Comparison of ENCODE assay signal across 19 mouse cellular contexts in genomic region chr12:106107272-106107671, GRCm38 (mm10).
DNase-seq lines count a peak whose midpoint lies in the region; ATAC-seq and TF ChIP-seq lines count a peak whose summit lies in the region.
"Had no signal": no experiment of that assay in that cellular context is flagged by ENCODE, and none has a peak within 500 bp of the region (broad histone marks: within the 10 kb centered on the region; RNA-seq: fewer than 3 reads in every experiment).

No protein-coding gene starts in this region.

- no peak overlapping the region for H3K4me3 ChIP-seq in hindbrain, embryonic 12.5 days
- H3K4me3 ChIP-seq in hindbrain, embryonic 11.5 days (ENCODE audit: low read depth, low read length), result no peak overlapping the region
- peak overlapping the region; percentile 17 for H3K4me3 ChIP-seq in megakaryocyte, embryonic 14.5 days (replicated peaks)
- H3K4me3 ChIP-seq in forebrain, embryonic 16.5 days (replicated peaks; ENCODE audit: low read length), result no peak overlapping the region
- H3K4me3 ChIP-seq: embryonic facial prominence, embryonic 13.5 days; heart, embryonic 10.5 days; intestine, embryonic 15.5 days had no signal

- ATAC-seq in hindbrain, embryonic 12.5 days (ENCODE audit: low FRiP score), result 0 out of 2 replicates have a peak, but pooled peaks have one; percentile 43
- ATAC-seq in hindbrain, embryonic 11.5 days (ENCODE audit: low FRiP score), result no peak
- no peak for ATAC-seq in megakaryocyte, adult 5-6 weeks (ENCODE audit: poor library complexity, severe bottlenecking)
- ATAC-seq in forebrain, embryonic 16.5 days, result peak; percentile 81
- ATAC-seq: intestine, embryonic 15.5 days had no signal

- no peak overlapping the region for H3K9ac ChIP-seq in hindbrain, embryonic 12.5 days
- no peak overlapping the region for H3K9ac ChIP-seq in hindbrain, embryonic 11.5 days (ENCODE audit: low read depth, low read length)
- H3K9ac ChIP-seq in forebrain, embryonic 16.5 days (replicated peaks; ENCODE audit: low read depth, low read length), result no peak overlapping the region
- H3K9ac ChIP-seq: embryonic facial prominence, embryonic 13.5 days; intestine, embryonic 15.5 days had no signal

- H3K27ac ChIP-seq in hindbrain, embryonic 12.5 days, result no peak overlapping the region
- no peak overlapping the region for H3K27ac ChIP-seq in hindbrain, embryonic 11.5 days (ENCODE audit: low read depth, low read length)
- H3K27ac ChIP-seq in forebrain, embryonic 16.5 days (ENCODE audit: low read length), result peak overlapping the region; percentile 80
- H3K27ac ChIP-seq: embryonic facial prominence, embryonic 13.5 days; heart, embryonic 10.5 days; intestine, embryonic 15.5 days had no signal

- no peaks in the 10 kb centered on the region for H3K27me3 ChIP-seq in hindbrain, embryonic 12.5 days
- H3K27me3 ChIP-seq in hindbrain, embryonic 11.5 days (ENCODE audit: control insufficient read depth, insufficient read depth, low read length), result no peaks in the 10 kb centered on the region
- H3K27me3 ChIP-seq in megakaryocyte, embryonic 14.5 days (replicated peaks), result no peaks in the 10 kb centered on the region
- H3K27me3 ChIP-seq in forebrain, embryonic 16.5 days (replicated peaks; ENCODE audit: control insufficient read depth, insufficient read depth, low read length), result no peaks in the 10 kb centered on the region
- H3K27me3 ChIP-seq: embryonic facial prominence, embryonic 13.5 days; intestine, embryonic 15.5 days had no signal

- peaks cover 3% of the 10 kb centered on the region; the same call in 1 of the 2 replicates for H3K4me1 ChIP-seq in hindbrain, embryonic 12.5 days
- H3K4me1 ChIP-seq in hindbrain, embryonic 11.5 days (replicated peaks; ENCODE audit: control insufficient read depth, insufficient read depth, low read length), result no peaks in the 10 kb centered on the region
- no peaks in the 10 kb centered on the region for H3K4me1 ChIP-seq in megakaryocyte, embryonic 14.5 days
- H3K4me1 ChIP-seq in forebrain, embryonic 16.5 days (replicated peaks; ENCODE audit: control insufficient read depth, insufficient read depth, low read length), result peaks cover 31% of the 10 kb centered on the region
- H3K4me1 ChIP-seq: heart, embryonic 10.5 days; intestine, embryonic 15.5 days had no signal

- H3K9me3 ChIP-seq in hindbrain, embryonic 12.5 days (replicated peaks), result no peaks in the 10 kb centered on the region
- no peaks in the 10 kb centered on the region for H3K9me3 ChIP-seq in hindbrain, embryonic 11.5 days (ENCODE audit: control insufficient read depth, low read length)
- peaks cover 41% of the 10 kb centered on the region for H3K9me3 ChIP-seq in megakaryocyte, embryonic 14.5 days
- no peaks in the 10 kb centered on the region for H3K9me3 ChIP-seq in forebrain, embryonic 16.5 days (ENCODE audit: control insufficient read depth, low read length)
- H3K9me3 ChIP-seq: embryonic facial prominence, embryonic 13.5 days; heart, embryonic 10.5 days; intestine, embryonic 15.5 days had no signal

- TF ChIP-seq POLR2A in brain, embryonic 14.5 days (IDR thresholded peaks at IDR 0.05; ENCODE audit: borderline replicate concordance, extremely low read depth, insufficient read depth, insufficient read length, poor library complexity, severe bottlenecking), result no peak

- TF ChIP-seq CTCF in brain, embryonic 14.5 days (IDR thresholded peaks at IDR 0.05; ENCODE audit: borderline replicate concordance, extremely low read depth, insufficient read depth, insufficient read length), result no peak

- no peak overlapping the region for H3K4me2 ChIP-seq in hindbrain, embryonic 12.5 days (replicated peaks)
- no peak overlapping the region for H3K4me2 ChIP-seq in hindbrain, embryonic 11.5 days (replicated peaks; ENCODE audit: low read depth, low read length)
- H3K4me2 ChIP-seq in forebrain, embryonic 16.5 days (ENCODE audit: low read length), result 0 out of 2 replicates have a peak overlapping the region, but pooled peaks have one; percentile 23
- H3K4me2 ChIP-seq: embryonic facial prominence, embryonic 13.5 days; intestine, embryonic 15.5 days had no signal

- 75% methylated on average over 14 of the region's 14 CpGs for WGBS in hindbrain, embryonic 12.5 days
- 86% methylated on average over 14 of the region's 14 CpGs for WGBS in hindbrain, embryonic 11.5 days
- WGBS in forebrain, embryonic 16.5 days, result 34% methylated on average over 14 of the region's 14 CpGs

- H3K36me3 ChIP-seq in hindbrain, embryonic 12.5 days, result no peaks in the 10 kb centered on the region
- no peaks in the 10 kb centered on the region for H3K36me3 ChIP-seq in hindbrain, embryonic 11.5 days (ENCODE audit: control insufficient read depth, insufficient read depth, low read length)
- H3K36me3 ChIP-seq in megakaryocyte, embryonic 14.5 days (replicated peaks; ENCODE audit: low read length), result no peaks in the 10 kb centered on the region
- H3K36me3 ChIP-seq in forebrain, embryonic 16.5 days (ENCODE audit: control insufficient read depth, insufficient read depth), result no peaks in the 10 kb centered on the region
- H3K36me3 ChIP-seq: embryonic facial prominence, embryonic 13.5 days; heart, embryonic 10.5 days; intestine, embryonic 15.5 days had no signal

- DNase-seq in hindbrain, embryonic 11.5 days (ENCODE audit: low spot score), result no peak
- DNase-seq in brain, embryonic 14.5 days (ENCODE audit: low read depth), result peak; percentile 91
- no peak for DNase-seq in cerebellum, postnatal 25 days
- DNase-seq: adrenal gland, postnatal 10 days; cerebellum, adult 11-12 months; cerebellum, adult 9-10 months; cerebellum, postnatal 36 days; gastrocnemius, postnatal 10 days; heart, adult 18-20 months; heart, postnatal 10 days; heart, postnatal 4 days; kidney, adult 18-20 months had no signal

Comparison
In these comparisons a context has a peak if more than half of its experiments do, and no peak if none do; other contexts are left out.
1. ATAC-seq: peak in hindbrain, embryonic 12.5 days (single experiment) and forebrain, embryonic 16.5 days (single experiment); none in hindbrain, embryonic 11.5 days (single experiment) and megakaryocyte, adult 5-6 weeks (single experiment).